Mouse (Mus musculus): ENCODE data around the gene Aff1.

DNA sequence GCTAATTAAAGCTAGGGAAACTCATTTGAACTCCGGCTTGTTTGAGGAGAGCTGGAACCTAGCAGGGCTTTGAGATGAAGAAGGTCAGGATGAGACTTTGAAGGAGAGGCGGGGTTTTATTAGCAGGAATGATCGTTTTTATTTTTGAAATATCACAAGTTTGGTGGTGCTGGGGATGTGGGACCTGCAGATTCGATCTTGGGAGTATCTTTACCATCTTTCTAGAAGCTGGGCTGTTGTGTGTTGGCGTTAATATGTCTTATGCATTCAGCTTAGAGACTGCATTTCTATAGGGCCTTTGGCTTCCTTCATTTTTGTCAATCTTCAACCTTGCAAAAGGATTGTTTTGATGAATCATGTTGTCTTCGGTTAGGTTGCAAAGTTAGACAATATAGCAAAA, 1.9 kb downstream of the Aff1 start:
- TF ChIP-seq GATA1 (IDR thresholded peaks at IDR 0.05; ENCODE audit: borderline replicate concordance, low read length): no peak
- TF ChIP-seq FLI1 (IDR thresholded peaks at IDR 0.05; ENCODE audit: low read length): no peak

Measured in megakaryocyte, embryonic 14.5 days (primary cell).